Mouse (Mus musculus): Measurements from ENCODE around the gene Mta3.

Gene Mta3

GRCm38 (mm10) chr17:83809197-83809829 is 103.3 kb downstream of the Mta3 start:
- DNase-seq (ENCODE audit: low spot score in 2 of 2): no peak

- no peak for DNase-seq (ENCODE audit: low spot score in 2 of 2)
Measured at GRCm38 (mm10) chr17:83810285-83810684, 104.3 kb downstream of the Mta3 start.

DNA sequence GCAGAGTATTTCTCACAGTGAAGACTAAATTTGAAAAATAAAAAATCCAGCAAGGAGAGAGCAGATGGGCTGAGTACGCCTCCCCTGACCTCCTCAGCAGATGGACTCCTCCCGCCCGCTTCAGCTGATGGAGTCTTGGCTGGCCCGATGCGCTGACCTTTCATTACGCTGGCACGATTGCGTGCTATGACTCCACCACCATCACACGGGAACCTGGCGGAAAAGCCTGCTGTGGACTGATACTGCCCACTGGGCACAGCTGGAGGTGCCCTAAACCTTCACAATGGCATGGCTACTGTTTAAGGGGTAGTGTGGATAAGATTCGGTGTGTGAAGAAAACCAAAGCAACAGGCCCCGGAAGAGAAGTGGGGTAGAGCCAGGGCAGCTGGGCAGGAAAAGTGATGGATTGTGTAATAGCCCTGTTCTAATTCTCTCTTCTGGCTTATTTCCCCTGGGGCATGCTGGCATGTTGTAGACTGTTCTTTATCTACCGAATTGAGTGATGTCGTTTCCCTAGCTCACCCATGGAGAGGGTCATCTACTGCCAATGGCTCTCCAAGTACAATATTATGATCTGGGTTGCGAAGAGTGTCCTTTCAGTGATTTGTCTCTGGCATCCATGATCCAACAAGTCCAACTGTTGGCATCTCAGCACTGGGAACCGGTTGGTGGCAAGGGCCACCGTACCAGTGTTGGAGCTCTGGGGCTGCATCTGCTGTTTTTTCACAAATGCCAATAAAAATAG is 106.4 kb downstream of the Mta3 start:
- DNase-seq (ENCODE audit: low spot score in 2 of 2): no peak

DNA sequence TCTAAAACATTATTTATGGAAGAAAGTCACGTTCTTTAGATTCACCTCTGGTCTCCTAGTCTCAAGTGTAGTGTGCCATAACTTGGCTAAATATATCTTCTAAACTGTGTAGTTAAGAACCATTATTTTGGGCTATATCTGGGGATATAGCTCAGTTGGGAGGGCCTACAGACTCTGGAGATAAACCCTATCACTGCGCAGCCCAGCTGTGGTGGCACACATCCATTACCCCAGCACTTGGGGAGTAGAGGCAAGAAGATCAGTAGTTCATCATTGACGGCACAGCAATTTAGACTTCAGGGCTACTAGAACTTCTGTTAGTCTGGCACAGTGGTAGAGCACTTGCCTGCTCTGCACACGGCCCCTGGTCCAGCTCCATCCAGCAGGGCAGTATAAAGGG is 107.1 kb downstream of the Mta3 start:
- no peak for DNase-seq (ENCODE audit: low spot score in 2 of 2)

DNA sequence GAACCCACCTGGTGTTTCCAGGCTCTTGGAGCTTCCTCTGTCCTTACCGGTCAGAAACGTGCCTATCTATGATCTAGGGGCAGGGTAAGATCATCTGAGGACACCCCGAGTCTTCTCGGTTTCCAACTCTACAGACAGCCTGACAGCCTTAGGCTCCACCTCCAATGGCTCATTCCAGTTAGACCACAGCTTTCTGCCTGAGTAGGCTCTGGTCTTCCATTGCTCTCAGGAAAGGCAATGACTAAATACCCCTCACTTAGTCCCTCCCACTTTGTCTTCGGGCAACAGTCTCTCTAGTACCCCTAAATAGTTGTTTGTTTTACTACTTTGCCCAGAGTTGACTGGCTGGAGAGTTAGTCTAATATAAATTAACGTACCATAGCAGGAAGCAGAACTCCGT is 111.0 kb downstream of the Mta3 start:
- DNase-seq (ENCODE audit: low spot score in 2 of 2): no peak

DNA sequence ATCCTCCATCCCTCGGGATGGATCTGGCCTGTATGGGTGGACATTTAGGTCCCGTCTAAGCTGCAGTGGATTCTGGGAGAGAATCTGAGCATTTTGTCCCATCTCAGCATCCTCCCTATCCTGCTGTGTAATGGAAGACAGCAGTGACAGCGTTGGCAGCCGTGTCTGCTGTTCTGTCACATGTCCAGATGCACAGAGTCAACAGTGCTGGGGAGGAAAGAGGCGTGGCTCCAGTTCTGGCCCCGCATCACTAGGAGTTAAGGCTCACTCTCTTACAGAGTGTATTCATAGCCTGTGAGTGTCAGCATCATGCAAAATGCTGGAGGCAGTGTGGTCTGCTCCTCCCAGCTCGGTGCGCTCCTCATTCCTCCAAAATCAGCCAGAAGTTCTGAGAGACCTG is 113.5 kb downstream of the Mta3 start:
- DNase-seq (ENCODE audit: low spot score in 2 of 2): no peak

DNA sequence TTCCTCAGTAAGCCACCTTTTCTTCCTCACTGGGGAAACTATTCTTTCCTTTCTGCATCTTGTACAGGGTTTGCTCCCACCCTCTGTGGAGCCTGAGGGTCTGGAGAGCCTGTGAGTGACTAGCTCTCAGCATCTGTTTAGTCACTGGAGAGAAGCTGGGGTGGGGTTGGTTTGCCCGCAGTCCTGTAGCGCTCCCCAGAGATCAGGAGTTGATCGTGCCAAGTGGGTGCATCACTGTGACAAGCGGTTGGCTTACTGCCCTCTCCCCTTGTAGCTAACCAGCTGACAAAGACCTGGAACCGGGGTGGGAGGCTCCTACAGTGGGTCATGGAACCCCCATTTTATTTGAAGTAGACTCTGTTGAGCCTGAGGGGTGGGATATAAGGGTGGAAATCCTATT is 114.7 kb downstream of the Mta3 start:
- no peak for DNase-seq (ENCODE audit: low spot score in 2 of 2)

DNA sequence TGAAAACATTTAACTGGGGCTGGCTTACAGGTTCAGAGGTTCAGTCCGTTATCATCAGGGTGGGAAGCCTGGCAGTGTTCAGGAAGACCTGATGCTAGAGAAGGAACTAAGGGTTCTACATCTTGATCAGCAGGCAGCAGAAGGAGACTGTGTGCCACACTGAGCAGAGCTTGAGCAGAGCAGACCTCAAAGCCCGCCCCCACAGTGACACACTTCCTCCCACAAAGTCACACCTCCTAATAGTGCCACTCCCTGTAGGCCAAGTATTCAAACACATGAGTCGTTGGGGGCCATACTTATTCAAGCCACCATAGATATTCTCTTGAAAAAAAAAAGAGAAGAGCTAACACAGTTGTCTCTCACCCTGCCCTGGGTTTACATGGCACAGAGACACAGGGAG is 115.9 kb downstream of the Mta3 start:
- DNase-seq (ENCODE audit: low spot score in 2 of 2): no peak

DNA sequence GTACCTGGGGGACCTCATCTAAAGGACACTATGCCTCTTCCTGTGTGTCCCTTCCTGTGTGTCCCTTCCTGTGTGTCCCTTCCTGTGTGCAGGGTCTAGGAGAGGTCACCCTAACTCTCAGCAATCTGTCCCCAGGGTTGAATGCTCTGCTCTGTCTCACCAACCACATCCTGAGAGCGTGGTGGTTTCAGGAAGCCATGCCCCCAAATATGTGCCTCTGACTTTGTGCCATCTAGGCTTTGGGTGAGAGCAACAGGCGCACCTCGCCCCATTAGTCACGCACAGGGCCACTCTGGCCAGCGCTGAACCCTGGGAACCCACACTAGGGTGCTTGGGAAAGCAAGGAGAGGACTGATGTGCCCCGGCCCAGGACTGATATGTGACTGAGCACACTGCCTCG is 117.9 kb downstream of the Mta3 start:
- no peak for DNase-seq (ENCODE audit: low spot score in 2 of 2)

DNA sequence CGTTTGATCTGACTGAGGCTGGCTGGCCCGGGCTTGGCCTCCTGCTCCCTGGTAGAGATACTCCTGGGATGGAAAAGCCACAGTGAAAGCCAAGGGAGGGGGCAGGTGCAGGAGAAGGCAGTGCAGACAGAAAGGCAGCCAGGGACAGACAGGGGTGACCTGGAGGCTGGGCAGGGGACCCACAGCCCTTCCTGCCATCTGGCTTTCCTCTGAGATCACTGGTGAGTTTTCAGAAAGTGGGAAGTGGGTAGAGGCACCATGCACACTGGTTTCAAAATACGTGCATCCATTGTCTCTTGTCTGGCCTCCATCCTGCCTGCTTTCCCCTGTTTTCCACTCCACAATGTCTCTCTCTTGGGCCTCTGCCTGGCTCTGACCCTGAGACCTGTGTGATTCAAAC is 123.4 kb downstream of the Mta3 start:
- DNase-seq (ENCODE audit: low spot score in 2 of 2): no peak

- no peak for DNase-seq (ENCODE audit: low spot score in 2 of 2)
Measured at GRCm38 (mm10) chr17:83830616-83831292, 124.8 kb downstream of the Mta3 start.

GRCm38 (mm10) chr17:83834120-83834519 is 128.2 kb downstream of the Mta3 start:
- DNase-seq (ENCODE audit: low spot score in 2 of 2): no peak

DNA sequence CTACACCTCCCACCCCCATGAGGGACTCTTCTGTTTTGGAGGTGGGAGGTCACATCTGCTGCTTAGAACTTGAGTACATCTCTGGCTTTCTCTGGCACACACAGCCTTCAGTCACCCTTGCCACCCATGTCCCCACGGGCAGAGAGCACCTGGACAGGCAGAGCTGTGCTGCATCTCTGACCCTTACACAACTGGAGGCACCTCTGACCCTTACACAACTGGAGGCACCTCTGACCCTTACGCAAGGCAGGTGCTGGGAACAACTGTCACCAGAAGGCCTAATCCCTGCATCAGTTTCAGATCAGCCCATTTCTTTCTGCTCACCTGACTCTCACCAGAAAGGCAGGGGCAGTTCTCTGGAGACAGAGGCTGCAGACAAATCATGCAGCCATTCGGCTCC is 130.1 kb downstream of the Mta3 start:
- no peak for DNase-seq (ENCODE audit: low spot score in 2 of 2)

DNA sequence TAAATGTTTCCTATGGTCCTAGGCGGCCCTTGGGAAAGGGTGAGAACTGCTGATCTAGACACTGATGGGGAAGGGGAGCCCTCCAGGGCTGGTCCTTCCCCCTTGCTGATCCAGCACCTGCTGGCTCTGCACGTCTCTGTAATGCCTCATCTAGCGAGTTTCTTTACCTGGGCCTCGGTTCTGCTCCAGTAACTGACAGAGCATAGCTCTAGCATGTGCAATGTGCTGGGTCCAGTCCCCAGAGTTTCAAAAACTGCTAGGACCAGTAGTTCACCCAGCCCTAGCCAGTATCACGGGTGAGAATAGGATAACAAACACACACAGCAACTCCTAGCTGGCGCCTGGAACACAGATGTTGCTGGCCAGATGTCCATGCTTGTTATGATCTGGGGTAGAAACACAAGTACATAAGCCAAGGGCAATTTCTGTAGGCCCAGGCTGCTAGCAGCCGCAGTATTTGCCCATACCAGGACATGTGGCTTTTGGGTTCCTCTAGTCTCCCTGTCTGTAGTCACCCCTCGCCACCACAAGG is 131.8 kb downstream of the Mta3 start:
- DNase-seq (ENCODE audit: low spot score in 2 of 2): no peak

GRCm38 (mm10) chr17:83839132-83839531 is 133.2 kb downstream of the Mta3 start:
- DNase-seq (ENCODE audit: low spot score in 2 of 2): no peak

DNA sequence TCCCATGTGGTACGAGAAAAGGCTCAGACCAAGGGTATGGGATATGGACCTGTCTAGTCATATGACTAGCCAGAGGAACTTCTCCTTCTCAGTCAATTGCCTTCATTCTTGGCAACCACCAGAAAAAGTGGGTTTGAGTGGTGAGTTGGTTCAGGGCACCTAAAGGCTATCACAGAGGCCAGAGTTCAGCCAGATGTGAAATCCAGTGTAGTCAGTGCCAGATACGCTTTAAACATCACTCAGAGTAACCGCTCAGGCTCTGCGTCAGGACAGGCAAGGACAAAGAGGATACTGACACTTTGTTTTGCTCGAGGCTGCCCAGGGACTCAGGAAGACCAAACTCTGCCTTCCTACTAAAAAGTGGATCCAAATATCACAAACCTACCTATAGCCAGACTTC is 135.0 kb downstream of the Mta3 start:
- DNase-seq (ENCODE audit: low spot score in 2 of 2): no peak

DNA sequence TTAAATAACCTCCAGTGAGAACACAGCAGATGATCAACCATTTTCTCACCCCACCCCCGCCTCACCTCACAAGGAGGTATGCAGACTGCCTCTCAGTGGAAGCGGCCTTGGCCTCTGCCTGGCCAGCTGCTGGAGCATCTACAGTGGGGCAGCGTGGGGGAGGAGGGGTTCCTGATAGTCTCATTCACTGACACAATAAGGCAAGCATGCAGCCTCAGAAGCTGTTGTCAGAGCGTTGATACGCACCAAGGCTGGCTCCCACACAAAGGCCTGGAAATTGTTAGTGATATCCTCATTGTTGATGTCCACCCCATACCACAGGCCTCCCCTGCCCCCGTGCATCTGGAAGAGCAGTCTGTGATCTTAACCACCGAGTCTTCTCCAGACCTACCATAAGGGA is 137.8 kb downstream of the Mta3 start:
- no peak for DNase-seq (ENCODE audit: low spot score in 2 of 2)

GRCm38 (mm10) chr17:83845538-83845937 is 139.6 kb downstream of the Mta3 start:
- DNase-seq (ENCODE audit: low spot score in 2 of 2): no peak

GRCm38 (mm10) chr17:83846301-83847021 is 140.5 kb downstream of the Mta3 start:
- DNase-seq (ENCODE audit: low spot score in 2 of 2): no peak

DNA sequence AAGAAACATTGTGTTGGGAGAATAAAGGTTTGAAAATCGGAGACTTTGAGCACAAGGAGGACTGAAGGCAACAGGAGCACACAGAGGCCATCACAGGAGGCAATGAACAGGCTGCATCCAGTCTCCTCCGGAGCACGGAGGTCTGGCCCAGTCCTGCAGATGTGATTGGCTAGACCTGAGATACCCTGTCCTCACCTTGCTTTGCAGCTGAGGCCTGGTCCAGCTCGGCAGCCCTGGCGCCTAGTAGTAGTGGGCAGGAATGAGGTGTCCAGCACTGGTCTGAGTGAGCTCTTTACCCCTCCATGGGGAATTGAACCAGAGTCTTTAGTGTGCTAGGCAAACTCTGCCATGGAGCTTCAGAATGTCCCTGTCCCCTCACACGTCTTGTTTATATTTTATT is 141.1 kb downstream of the Mta3 start:
- no peak for DNase-seq (ENCODE audit: low spot score in 2 of 2)

DNA sequence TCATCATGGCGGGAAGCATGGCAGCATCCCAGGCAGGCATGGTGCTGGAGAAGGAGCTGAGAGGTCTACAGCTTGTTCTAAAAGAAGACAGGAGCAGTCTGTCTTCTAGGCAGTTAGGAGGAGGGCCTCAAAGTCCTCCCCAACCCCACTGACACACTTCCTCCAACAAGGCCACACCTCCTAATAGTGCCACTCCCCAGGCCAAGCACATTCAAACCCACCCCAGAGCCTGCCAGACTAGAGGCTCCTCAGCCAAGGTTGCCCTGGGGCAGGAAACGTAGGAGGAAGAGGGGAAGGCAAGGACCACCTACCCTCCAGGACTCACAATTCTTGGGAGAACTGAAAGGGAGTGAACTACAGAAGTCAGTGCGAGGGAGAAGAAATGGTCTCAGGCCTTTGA is 141.9 kb downstream of the Mta3 start, which contains the start of gene Haao:
Haao (minus strand) TSS at position 149 of the 400 bp plus-strand sequence.
- no peak for DNase-seq (ENCODE audit: low spot score in 2 of 2)

DNA sequence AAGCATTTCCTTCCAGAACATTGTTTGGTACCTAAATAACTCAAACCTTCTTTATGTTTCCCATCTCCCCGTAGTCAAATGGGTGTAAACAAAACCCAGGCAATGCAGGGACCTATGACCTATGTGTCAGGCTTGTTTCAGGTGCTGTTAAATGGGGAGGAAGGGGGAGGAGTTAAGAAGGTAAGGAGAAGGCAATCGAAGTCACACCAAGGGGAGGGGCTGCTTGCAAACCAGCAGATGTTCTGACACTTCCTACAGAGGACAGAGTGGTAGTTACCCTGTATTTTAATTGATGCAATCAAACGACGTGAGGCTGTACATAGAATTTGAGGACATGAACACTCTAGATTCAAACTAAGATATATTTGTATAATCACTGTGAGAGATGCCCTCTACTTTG is 142.5 kb downstream of the Mta3 start:
- no peak for DNase-seq (ENCODE audit: low spot score in 2 of 2)
